Mouse (Mus musculus) c-Kit-positive CD71-positive TER-119-negative erythroid progenitor cells, embryonic 14.5 days (primary cell): Measurements from ENCODE around the gene Sco2.

Source experiments
- DNase-seq: peaks from one replicate; pipeline ENCODE4 v3.0.0-alpha.2; 2013; ENCODE audit warnings: low read depth

Sco2 gene

GRCm38 (mm10) chr15:89373762-89374248 is at the start of gene Sco2:
Sco2 (minus strand) TSS chr15:89373846.
- peak; percentile 84 for DNase-seq

- DNase-seq = no peak
Measured at GRCm38 (mm10) chr15:89421938-89422337, 48.3 kb upstream of the Sco2 start.

GRCm38 (mm10) chr15:89415282-89415681 is 41.6 kb upstream of the Sco2 start:
- no peak for DNase-seq

GRCm38 (mm10) chr15:89410118-89410517 is 36.5 kb upstream of the Sco2 start, which contains the start of gene Syce3:
Syce3 (minus strand) TSS chr15:89410503.
- DNase-seq = no peak

GRCm38 (mm10) chr15:89406691-89407090 is 33.0 kb upstream of the Sco2 start:
- no peak for DNase-seq

- DNase-seq = no peak
Measured at GRCm38 (mm10) chr15:89404831-89405623, 31.4 kb upstream of the Sco2 start.

GRCm38 (mm10) chr15:89402471-89402870 is 28.8 kb upstream of the Sco2 start:
- DNase-seq = no peak

- DNase-seq = no peak
Measured at GRCm38 (mm10) chr15:89399716-89400115, 26.1 kb upstream of the Sco2 start.

GRCm38 (mm10) chr15:89398146-89398545 is 24.5 kb upstream of the Sco2 start:
- DNase-seq = no peak

- DNase-seq = no peak
Measured at GRCm38 (mm10) chr15:89396883-89397282, 23.2 kb upstream of the Sco2 start.

GRCm38 (mm10) chr15:89390081-89390480 is 16.4 kb upstream of the Sco2 start:
- no peak for DNase-seq

- DNase-seq = no peak
Measured at GRCm38 (mm10) chr15:89387127-89387526, 13.5 kb upstream of the Sco2 start.

GRCm38 (mm10) chr15:89384617-89385016 is 11.0 kb upstream of the Sco2 start, which contains the start of gene Klhdc7b:
Klhdc7b (plus strand) TSS chr15:89384917.
- DNase-seq = no peak

- peak; percentile 62 for DNase-seq
Measured at GRCm38 (mm10) chr15:89379429-89379828, 5.8 kb upstream of the Sco2 start.

GRCm38 (mm10) chr15:89378831-89379401 is 5.3 kb upstream of the Sco2 start, which contains the start of gene Odf3b:
Odf3b (minus strand) TSS chr15:89379282.
- DNase-seq = no peak

GRCm38 (mm10) chr15:89377938-89378828 is 4.5 kb upstream of the Sco2 start:
- no peak for DNase-seq

GRCm38 (mm10) chr15:89377362-89377761 is 3.7 kb upstream of the Sco2 start:
- DNase-seq = no peak

GRCm38 (mm10) chr15:89376957-89377356 is 3.3 kb upstream of the Sco2 start, which contains the start of gene Tymp:
Tymp (minus strand) TSS chr15:89377039.
- DNase-seq = no peak

- DNase-seq = no peak
Measured at GRCm38 (mm10) chr15:89376040-89376439, 2.4 kb upstream of the Sco2 start.

GRCm38 (mm10) chr15:89374801-89375534 is 1.3 kb upstream of the Sco2 start:
- DNase-seq = no peak

- DNase-seq = no peak
Measured at GRCm38 (mm10) chr15:89374340-89374739, 694 bp upstream of the Sco2 start.
